In the genomic region with DNA sequence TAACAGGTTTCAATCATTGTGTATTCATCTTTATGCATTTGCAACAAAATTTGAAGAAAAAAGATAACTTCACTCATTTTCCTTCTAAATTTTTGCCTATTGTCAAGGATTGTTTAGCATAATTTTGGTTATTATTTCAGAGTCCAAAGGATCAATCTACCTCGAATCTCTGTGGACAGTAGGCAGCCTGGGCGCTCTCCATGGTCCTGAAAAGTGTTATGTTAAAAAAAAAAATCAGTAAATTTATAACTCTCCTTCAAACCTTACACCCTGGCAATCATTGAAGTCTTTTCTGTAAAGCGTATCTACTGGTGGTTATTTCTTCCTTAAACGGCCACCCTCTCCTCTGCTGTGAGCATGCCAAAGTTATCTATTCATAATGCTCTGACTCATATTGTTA, we compare ENCODE assay signal across 9 mouse cellular contexts. TPM values are rescaled to one million over a fixed set of nuclear protein-coding genes. Genes with fewer than 3 reads are reported as not detected.
DNase-seq lines count a peak whose midpoint lies in the region.
"Had no signal": no experiment of that assay in that cellular context is flagged by ENCODE, and none has a peak within 500 bp of the region (broad histone marks: within the 10 kb centered on the region; RNA-seq: fewer than 3 reads in every experiment).

No protein-coding gene starts in this region.

- DNase-seq in gastrocnemius, postnatal 10 days = peak; percentile 39
- no peak for DNase-seq in gastrocnemius, postnatal 25 days
- peak; percentile 50 for DNase-seq in thymus, postnatal 4 days
- DNase-seq in thymus, postnatal 14 days = no peak
- DNase-seq in hindlimb bud, embryonic 11.5 days (ENCODE audit: extremely low spot score, low read depth, low spot score) = peak; percentile 44
- DNase-seq in cerebellum, adult 9-10 months = no peak
- DNase-seq in frontal cortex, postnatal 25 days (ENCODE audit: low spot score in 2 of 2) = no peak
- DNase-seq in gastrocnemius, adult 18-20 months (ENCODE audit: low spot score) = no peak

RNA-seq across cellular contexts. Expression of a gene that starts 26.2 kb away (rescaled TPM):
- 1 to 10 TPM; 3.9 to 5.3 TPM for total RNA-seq in gastrocnemius, postnatal 10 days (2021)
- 1 to 10 TPM; 3.3 to 3.4 TPM for total RNA-seq in gastrocnemius, postnatal 25 days (2021)
- total RNA-seq in gastrocnemius, adult 18-20 months (2021) = 1 to 10 TPM in 1 of 2 experiments, under 1 TPM in 1; 0.47 to 1.6 TPM
- total RNA-seq: megakaryocyte, adult 5-6 weeks had no signal

Comparison
In these comparisons a context has a peak if more than half of its experiments do, and no peak if none do; other contexts are left out.
1. DNase-seq: peak in gastrocnemius, postnatal 10 days (single experiment), thymus, postnatal 4 days (single experiment) and hindlimb bud, embryonic 11.5 days (single experiment); none in gastrocnemius, postnatal 25 days (single experiment), thymus, postnatal 14 days (single experiment), cerebellum, adult 9-10 months (single experiment), frontal cortex, postnatal 25 days (0 of 2) and gastrocnemius, adult 18-20 months (single experiment).